Mouse (Mus musculus) erythroblast, embryonic 14.5 days (primary cell): ENCODE data around the gene Nkx1-2.

ENCODE experiments used
- GATA1 ChIP-seq: IDR thresholded peaks from 2 replicates; pipeline ENCODE4 v1.6.1; 2012; ENCODE audit warnings: low read length, inconsistent platforms, mixed read lengths
- TAL1 ChIP-seq: IDR thresholded peaks from 3 replicates; pipeline ENCODE4 v1.6.1; 2012; ENCODE audit warnings: low read length, inconsistent platforms, mixed read lengths

GRCm38 (mm10) chr7:132610468-132611318 is 11.3 kb upstream of the Nkx1-2 start, which contains the start of gene Lhpp:
- TF ChIP-seq TAL1 (no peak), GATA1 (no peak)
